Mouse (Mus musculus) ES-E14 (cell line): ENCODE measurements around the gene Scn8a.

Source experiments
- MAFK ChIP-seq: IDR thresholded peaks from 2 replicates; pipeline ENCODE4 v1.6.1; 2014; ENCODE audit warnings: mild to moderate bottlenecking, low read depth, low read length, inconsistent platforms; ENCODE audit not compliant: insufficient read depth
- ZC3H11A ChIP-seq: IDR thresholded peaks from 2 replicates; pipeline ENCODE4 v1.6.1; 2012; ENCODE audit warnings: low read depth, mild to moderate bottlenecking, inconsistent platforms, low read length, borderline replicate concordance

GRCm38 (mm10) chr15:101006251-101007040 is 136.8 kb downstream of the Scn8a start:
- TF ChIP-seq ZC3H11A (no peak), MAFK (no peak)
